Mouse (Mus musculus) embryonic facial prominence, embryonic 12.5 days (tissue): Measurements from ENCODE around the gene Dclre1a. TPM values are rescaled to one million over a fixed set of nuclear protein-coding genes. Genes with fewer than 3 reads are reported as not detected.

ENCODE experiments used
- ATAC-seq: fragments of 200-750 bp; cut with Nextera tagmentation; 2 replicates; pipeline ENCODE4 v1.8.0; 2017; ENCODE audit not compliant: insufficient number of reproducible peaks, insufficient read depth, low FRiP score, low TSS enrichment
- H3K27ac ChIP-seq: fragments of 300-500 bp; sonication (generic); 2 replicates; pipeline ENCODE4 v1.5.1; 2016; ENCODE audit warnings: mild to moderate bottlenecking
- H3K27me3 ChIP-seq: fragments of 300-500 bp; sonication (generic); 2 replicates; pipeline ENCODE4 v1.6.1; 2016; ENCODE audit warnings: mild to moderate bottlenecking, moderate library complexity
- H3K36me3 ChIP-seq: fragments of 300-500 bp; sonication (generic); 2 replicates; pipeline ENCODE4 v1.6.1; 2016; ENCODE audit warnings: mild to moderate bottlenecking
- H3K4me1 ChIP-seq: fragments of 300-500 bp; sonication (generic); 2 replicates; pipeline ENCODE4 v1.6.1; 2016
- H3K4me2 ChIP-seq: fragments of 300-500 bp; sonication (generic); replicated peaks from 2 replicates; pipeline ENCODE4 v1.6.1; 2016; ENCODE audit warnings: mild to moderate bottlenecking, moderate library complexity
- H3K4me3 ChIP-seq: fragments of 300-500 bp; sonication (generic); 2 replicates; pipeline ENCODE4 v1.5.1; 2016; ENCODE audit warnings: mild to moderate bottlenecking
- H3K9ac ChIP-seq: fragments of 300-500 bp; sonication (generic); 2 replicates; pipeline ENCODE4 v1.6.1; 2016; ENCODE audit warnings: mild to moderate bottlenecking, moderate library complexity
- H3K9me3 ChIP-seq: fragments of 300-500 bp; sonication (generic); 2 replicates; pipeline ENCODE4 v1.6.1; 2016; ENCODE audit warnings: mild to moderate bottlenecking, moderate library complexity
- WGBS: fragments of 180-500 bp; shearing (Covaris S2); methylation state at CpG from one replicate; pipeline ENCODE4 v1.1.7; 2016; 5-methylcytosine and 5-hydroxymethylcytosine counted together
- polyA plus RNA-seq: library from polyadenylated mRNA; unstranded; fragments of >200 nt; fragmentation: Nextera tagmentation; extraction: Ambion mirVana; gene quantifications from 2 replicates; pipeline ENCODE4 v1.2.1, GENCODE M21; 2016

Gene Dclre1a
- polyA plus RNA-seq, 1 experiment from 2014 or later, result 20.7 TPM

DNA sequence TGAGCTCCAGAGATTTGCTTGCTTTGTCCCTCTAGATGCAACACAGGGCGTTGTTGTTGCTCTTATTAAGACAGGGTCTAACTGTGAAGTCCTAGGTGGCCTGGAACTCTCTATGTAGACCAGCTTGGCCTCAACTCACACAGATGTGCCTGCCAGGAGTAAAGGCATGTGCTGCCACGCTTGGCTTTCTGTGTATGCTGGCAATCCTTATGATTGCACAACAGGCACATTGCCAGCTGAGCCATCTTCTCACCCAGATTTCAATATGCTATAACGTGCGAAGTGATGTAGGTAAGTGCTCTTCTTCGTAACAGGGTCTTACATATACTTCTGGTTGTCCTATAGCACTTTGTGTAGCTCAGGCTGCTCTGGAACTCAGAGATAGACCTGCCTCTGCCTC is 23.9 kb upstream of the Dclre1a start:
- WGBS, result 94% methylated on average over 5 of the region's 5 CpGs
- H3K9ac ChIP-seq, result no peak overlapping the region
- H3K36me3 ChIP-seq, result peaks cover 13% of the 10 kb centered on the region; the same call in 1 of the 2 replicates
- H3K4me2 ChIP-seq, result no peak overlapping the region
- no peak overlapping the region for H3K4me3 ChIP-seq
- ATAC-seq, result no peak
- no peak overlapping the region for H3K27ac ChIP-seq
- H3K4me1 ChIP-seq, result no peaks in the 10 kb centered on the region
- no peaks in the 10 kb centered on the region for H3K27me3 ChIP-seq
- no peaks in the 10 kb centered on the region for H3K9me3 ChIP-seq

DNA sequence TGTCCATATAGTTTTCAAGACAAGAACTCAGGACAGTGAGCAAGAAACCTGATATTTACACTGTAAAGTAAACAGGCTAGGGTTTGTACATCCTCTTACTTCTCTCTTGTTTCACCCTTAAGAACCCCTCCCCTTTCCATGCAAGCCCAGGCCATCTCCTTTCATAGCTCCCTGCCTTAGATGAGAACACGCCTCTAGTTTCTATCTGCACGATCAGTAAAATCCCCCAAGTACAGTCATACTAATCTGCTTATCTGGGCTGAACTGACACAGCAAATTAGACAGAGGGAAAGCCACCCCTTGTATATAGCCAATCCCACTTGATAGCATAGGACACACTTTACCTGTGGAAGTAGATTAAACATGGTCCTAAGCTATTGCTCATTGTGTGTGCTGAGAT is 23.2 kb upstream of the Dclre1a start:
- H3K9ac ChIP-seq, result no peak overlapping the region
- H3K27ac ChIP-seq, result no peak overlapping the region
- H3K4me1 ChIP-seq, result no peaks in the 10 kb centered on the region
- no peak overlapping the region for H3K4me3 ChIP-seq
- H3K36me3 ChIP-seq, result peaks cover 13% of the 10 kb centered on the region; the same call in 1 of the 2 replicates
- WGBS, result 79% methylated on average over 2 of the region's 2 CpGs
- no peaks in the 10 kb centered on the region for H3K9me3 ChIP-seq
- H3K27me3 ChIP-seq, result no peaks in the 10 kb centered on the region
- no peak overlapping the region for H3K4me2 ChIP-seq
- no peak for ATAC-seq

- Histone ChIP-seq H3K4me2 (no peak overlapping the region), H3K9ac (no peak overlapping the region), H3K4me1 (no peaks in the 10 kb centered on the region), H3K36me3 (peaks cover 13% of the 10 kb centered on the region; the same call in 1 of the 2 replicates), H3K27me3 (no peaks in the 10 kb centered on the region), H3K4me3 (no peak overlapping the region), H3K27ac (no peak overlapping the region), H3K9me3 (no peaks in the 10 kb centered on the region)
- ATAC-seq, result no peak
- 92% methylated on average over 8 of the region's 8 CpGs for WGBS
These were observed 22.8 kb upstream of the Dclre1a start for GRCm38 (mm10) chr19:56570781-56571180.

- Histone ChIP-seq H3K9ac (no peak overlapping the region), H3K4me2 (no peak overlapping the region), H3K27me3 (no peaks in the 10 kb centered on the region), H3K4me3 (no peak overlapping the region), H3K4me1 (no peaks in the 10 kb centered on the region), H3K36me3 (peaks cover 14% of the 10 kb centered on the region; the same call in 1 of the 2 replicates), H3K27ac (no peak overlapping the region), H3K9me3 (no peaks in the 10 kb centered on the region)
- ATAC-seq, result no peak
- 85% methylated on average over 6 of the region's 6 CpGs for WGBS
These were observed 18.9 kb upstream of the Dclre1a start for GRCm38 (mm10) chr19:56566940-56567339.

GRCm38 (mm10) chr19:56566041-56566440 is 18.0 kb upstream of the Dclre1a start:
- WGBS, result 89% methylated on average over 4 of the region's 4 CpGs
- Histone ChIP-seq H3K4me2 (no peak overlapping the region), H3K36me3 (peaks cover 9% of the 10 kb centered on the region; the same call in 1 of the 2 replicates), H3K27ac (no peak overlapping the region), H3K4me1 (no peaks in the 10 kb centered on the region), H3K9ac (no peak overlapping the region), H3K27me3 (no peaks in the 10 kb centered on the region), H3K9me3 (no peaks in the 10 kb centered on the region), H3K4me3 (no peak overlapping the region)
- no peak for ATAC-seq

DNA sequence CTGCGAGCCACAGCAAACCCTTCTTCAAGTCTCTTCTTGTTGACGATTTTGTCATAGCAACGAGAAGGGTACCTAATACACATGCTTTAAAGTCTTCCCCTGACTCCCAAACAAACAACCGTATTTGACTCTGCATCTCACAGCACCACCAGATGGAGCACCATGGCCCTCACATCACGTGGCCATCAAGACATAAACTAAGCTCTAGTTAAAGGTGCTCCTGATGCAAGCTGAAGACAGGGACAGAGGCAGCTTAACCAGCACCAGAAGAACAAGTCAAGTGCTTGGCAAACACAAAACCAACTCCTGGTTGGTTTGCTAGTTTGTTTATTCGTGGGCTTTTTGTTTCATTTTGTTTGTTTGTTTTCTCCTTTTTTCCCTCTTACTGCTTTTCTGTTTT is 17.3 kb upstream of the Dclre1a start:
- Histone ChIP-seq H3K27ac (no peak overlapping the region), H3K36me3 (peaks cover 4% of the 10 kb centered on the region; the same call in 1 of the 2 replicates), H3K4me2 (no peak overlapping the region), H3K27me3 (no peaks in the 10 kb centered on the region), H3K9me3 (no peaks in the 10 kb centered on the region), H3K9ac (no peak overlapping the region), H3K4me1 (no peaks in the 10 kb centered on the region), H3K4me3 (no peak overlapping the region)
- ATAC-seq, result no peak
- whole genome bisulfite sequencing, result 72% methylated on average over 6 of the region's 6 CpGs

GRCm38 (mm10) chr19:56563469-56563868 is 15.4 kb upstream of the Dclre1a start:
- no peak for ATAC-seq

GRCm38 (mm10) chr19:56562433-56563138 is 14.6 kb upstream of the Dclre1a start:
- Histone ChIP-seq H3K9ac (no peak overlapping the region), H3K36me3 (peaks cover 14% of the 10 kb centered on the region), H3K27ac (no peak overlapping the region), H3K4me1 (no peaks in the 10 kb centered on the region), H3K9me3 (no peaks in the 10 kb centered on the region), H3K4me3 (no peak overlapping the region), H3K27me3 (no peaks in the 10 kb centered on the region), H3K4me2 (no peak overlapping the region)
- WGBS, result 92% methylated on average over 9 of the region's 9 CpGs
- ATAC-seq, result no peak

More at GRCm38 (mm10) chr19:56563469-56563868, 15.4 kb upstream of the Dclre1a start:
- no peaks in the 10 kb centered on the region for H3K27me3 ChIP-seq
- H3K4me1 ChIP-seq, result no peaks in the 10 kb centered on the region
- H3K4me3 ChIP-seq, result no peak overlapping the region
- no peak overlapping the region for H3K9ac ChIP-seq
- no peak overlapping the region for H3K27ac ChIP-seq
- no peak overlapping the region for H3K4me2 ChIP-seq
- H3K9me3 ChIP-seq, result no peaks in the 10 kb centered on the region
- 86% methylated on average over 3 of the region's 3 CpGs for WGBS
- peaks cover 9% of the 10 kb centered on the region for H3K36me3 ChIP-seq

GRCm38 (mm10) chr19:56555972-56556371 is 8.0 kb upstream of the Dclre1a start:
- Histone ChIP-seq H3K9ac (no peak overlapping the region), H3K4me3 (no peak overlapping the region), H3K27me3 (no peaks in the 10 kb centered on the region), H3K27ac (no peak overlapping the region), H3K4me2 (no peak overlapping the region), H3K36me3 (peaks cover 48% of the 10 kb centered on the region), H3K9me3 (no peaks in the 10 kb centered on the region), H3K4me1 (no peaks in the 10 kb centered on the region)
- no peak for ATAC-seq
- 92% methylated on average over 5 of the region's 5 CpGs for WGBS

DNA sequence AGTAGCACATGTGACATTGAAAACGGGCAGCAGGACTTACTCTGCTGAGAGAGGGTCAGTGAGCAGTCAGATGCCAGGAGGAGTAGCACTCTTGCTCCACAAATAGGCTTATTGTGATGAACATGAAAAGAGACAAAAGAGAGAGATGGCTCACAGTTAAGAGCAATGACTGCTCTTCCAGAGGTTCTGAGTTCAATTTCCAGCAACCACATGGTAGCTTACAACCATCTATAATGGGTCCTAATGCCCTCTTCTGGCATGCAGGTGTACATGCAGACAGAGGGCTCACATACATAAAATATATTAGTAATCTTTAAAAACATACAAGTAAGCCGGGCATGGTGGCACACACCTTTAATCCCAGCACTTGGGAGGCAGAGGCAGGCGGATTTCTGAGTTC is 5.2 kb upstream of the Dclre1a start:
- Histone ChIP-seq H3K36me3 (peaks cover 39% of the 10 kb centered on the region), H3K27me3 (no peaks in the 10 kb centered on the region), H3K4me2 (no peak overlapping the region), H3K9ac (no peak overlapping the region), H3K4me3 (no peak overlapping the region), H3K4me1 (peaks cover 13% of the 10 kb centered on the region; the same call in 1 of the 2 replicates), H3K27ac (no peak overlapping the region), H3K9me3 (no peaks in the 10 kb centered on the region)
- 90% methylated on average over 3 of the region's 3 CpGs for WGBS
- ATAC-seq, result no peak

DNA sequence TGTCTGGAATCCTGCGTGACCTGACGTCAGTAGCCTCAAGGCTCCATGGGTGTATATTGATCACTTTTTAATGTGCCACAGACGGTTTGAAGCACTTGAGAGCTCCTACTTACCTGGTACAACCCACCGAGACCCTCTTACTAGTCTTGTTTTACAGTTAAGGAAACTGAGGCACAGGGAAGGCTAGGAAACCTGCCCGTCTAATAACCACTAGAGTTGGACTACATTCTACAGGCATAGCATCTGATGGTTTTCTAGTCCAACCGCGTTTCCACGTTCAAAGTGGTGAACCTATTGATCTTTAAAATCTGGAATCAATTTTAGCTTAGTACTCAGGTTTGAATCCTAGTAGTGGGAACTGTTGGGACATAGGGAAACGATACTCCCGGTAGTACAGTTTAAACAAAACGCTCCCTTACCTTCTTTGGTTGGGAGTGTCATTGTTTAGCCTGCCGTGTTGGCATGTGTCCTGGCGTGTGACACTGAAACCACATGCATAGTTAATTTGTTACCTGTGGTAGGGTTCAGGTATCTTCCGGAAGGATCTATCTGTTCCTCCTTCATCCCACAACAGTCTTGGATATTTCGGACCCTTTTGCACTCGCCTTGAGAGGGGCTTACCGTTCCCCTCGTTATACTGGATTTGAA is 1.1 kb upstream of the Dclre1a start:
- H3K27ac ChIP-seq, result peak overlapping the region; percentile 98
- H3K4me2 ChIP-seq, result peak overlapping the region; percentile 71
- peak overlapping the region; percentile 85 for H3K4me3 ChIP-seq
- ATAC-seq, result peak; percentile 50; the same call in 1 of the 2 replicates
- H3K9ac ChIP-seq, result peak overlapping the region; percentile 95
- peaks cover 20% of the 10 kb centered on the region for H3K4me1 ChIP-seq
- no peaks in the 10 kb centered on the region for H3K27me3 ChIP-seq
- WGBS, result 18% methylated on average over 18 of the region's 18 CpGs
- peaks cover 30% of the 10 kb centered on the region for H3K36me3 ChIP-seq
- no peaks in the 10 kb centered on the region for H3K9me3 ChIP-seq
